Mouse (Mus musculus): ENCODE results near the gene Gm28035. TPM values are rescaled to one million over a fixed set of nuclear protein-coding genes. Genes with fewer than 3 reads are reported as not detected.

Gm28035 gene
- total and polyA plus RNA-seq, 2 experiments from 2014 or later: 0.16 to 4.2 TPM

DNA sequence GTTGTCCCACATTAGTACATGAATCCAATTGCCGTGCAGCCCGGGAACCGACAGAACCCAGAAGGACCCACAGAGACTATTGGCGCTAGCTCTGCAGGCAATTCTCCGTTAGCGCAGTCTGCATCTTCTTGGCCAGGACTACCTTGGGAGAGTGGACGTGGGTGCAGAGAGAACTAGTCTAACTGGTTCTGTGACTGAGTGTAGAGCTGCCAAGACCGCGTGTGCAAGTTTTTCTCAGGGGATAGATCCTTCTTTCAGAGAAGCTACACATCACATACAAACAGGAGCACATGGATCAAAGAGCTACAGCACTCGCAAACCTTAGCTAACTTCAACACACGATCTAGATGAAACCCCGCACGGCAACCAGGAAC, 35.1 kb upstream of the Gm28035 start:
- H3K9ac ChIP-seq: peak overlapping the region; percentile 62

DNA sequence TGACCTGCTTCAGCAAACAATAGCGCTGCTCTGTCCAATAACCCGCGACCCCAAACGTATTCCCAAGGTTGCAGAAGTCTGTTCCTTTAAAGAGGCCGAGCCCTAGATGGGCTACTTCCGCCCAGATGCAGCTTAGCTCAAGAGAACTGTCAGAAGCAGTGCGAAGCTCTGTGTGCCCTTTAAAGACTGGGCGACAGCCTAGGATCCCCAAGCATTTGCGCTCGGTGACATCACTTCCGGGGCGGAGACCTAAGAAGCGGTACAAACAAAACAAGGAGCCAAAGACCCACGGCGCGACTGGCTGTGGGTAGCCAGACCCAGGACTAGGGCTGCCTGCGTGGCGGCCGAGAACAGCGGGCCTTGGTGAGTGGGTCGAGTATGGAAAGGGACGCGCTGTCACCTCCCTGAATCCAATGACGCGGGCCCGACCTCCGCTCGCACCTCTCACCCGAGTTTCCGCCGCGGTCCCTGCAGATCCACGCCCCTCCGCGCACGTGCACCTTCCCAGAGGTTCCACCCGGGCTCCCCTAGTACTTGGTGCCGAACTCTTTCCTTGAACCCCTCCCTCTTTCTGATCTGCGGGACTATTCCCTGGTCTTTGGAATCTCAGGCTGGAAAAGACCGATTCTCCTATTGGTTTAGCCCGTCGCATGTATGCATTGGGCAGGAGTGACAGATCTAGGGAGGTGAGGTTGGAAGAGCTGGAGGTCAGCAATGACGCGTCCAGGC, 34.6 kb upstream of the Gm28035 start, which contains the start of gene Kyat1:
Gene Kyat1 (minus strand): TSS at position 219 of the 729 bp plus-strand sequence.
- H3K36me3 ChIP-seq (ENCODE audit: insufficient read depth): no peaks in the 10 kb centered on the region
- no peak for TF ChIP-seq CTCF (IDR thresholded peaks at IDR 0.05; ENCODE audit: low read depth)
- H3K4me1 ChIP-seq (ENCODE audit: insufficient read depth): peaks cover 8% of the 10 kb centered on the region; the same call in 1 of the 2 replicates
- under 1% methylated on average over 44 of the region's 44 CpGs for WGBS
- DNase-seq (peak; percentile 95), ATAC-seq (peak; percentile 99)
- H3K27me3 ChIP-seq (ENCODE audit: insufficient read depth, low read length): no peaks in the 10 kb centered on the region
- no peaks in the 10 kb centered on the region for H3K9me3 ChIP-seq (ENCODE audit: low read length)
- H3K4me2 ChIP-seq (ENCODE audit: low read depth): peak within 1 kb of the TSS; percentile 83
- H3K4me3 ChIP-seq (ENCODE audit: low read depth, low read length): peak within 1 kb of the TSS; percentile 63
- peak within 1 kb of the TSS; percentile 62 for H3K9ac ChIP-seq
- peak within 1 kb of the TSS; percentile 78 for H3K27ac ChIP-seq (ENCODE audit: low read depth, low read length)

More for the DNA sequence above, 35.1 kb upstream of the Gm28035 start:
- peak overlapping the region; percentile 83 for H3K4me2 ChIP-seq (ENCODE audit: low read depth)
- DNase-seq (no peak), ATAC-seq (peak; percentile 50)
- H3K36me3 ChIP-seq (ENCODE audit: insufficient read depth): no peaks in the 10 kb centered on the region
- H3K4me1 ChIP-seq (ENCODE audit: insufficient read depth): peaks cover 8% of the 10 kb centered on the region; the same call in 1 of the 2 replicates
- H3K27me3 ChIP-seq (ENCODE audit: insufficient read depth, low read length): no peaks in the 10 kb centered on the region
- H3K27ac ChIP-seq (ENCODE audit: low read depth, low read length): peak overlapping the region; percentile 78
- TF ChIP-seq CTCF (IDR thresholded peaks at IDR 0.05; ENCODE audit: low read depth): no peak
- WGBS: 2% methylated on average over 13 of the region's 13 CpGs
- H3K9me3 ChIP-seq (ENCODE audit: low read length): no peaks in the 10 kb centered on the region
- H3K4me3 ChIP-seq (ENCODE audit: low read depth, low read length): peak overlapping the region; percentile 63

- no peak for TF ChIP-seq CTCF (IDR thresholded peaks at IDR 0.05; ENCODE audit: low read depth)
- Histone ChIP-seq H3K36me3 (ENCODE audit: insufficient read depth) (no peaks in the 10 kb centered on the region), H3K4me2 (ENCODE audit: low read depth) (no peak overlapping the region), H3K27ac (ENCODE audit: low read depth, low read length) (no peak overlapping the region), H3K4me3 (ENCODE audit: low read depth, low read length) (no peak overlapping the region), H3K4me1 (ENCODE audit: insufficient read depth) (peaks cover 8% of the 10 kb centered on the region; the same call in 1 of the 2 replicates), H3K9ac (no peak overlapping the region), H3K9me3 (ENCODE audit: low read length) (no peaks in the 10 kb centered on the region), H3K27me3 (ENCODE audit: insufficient read depth, low read length) (no peaks in the 10 kb centered on the region)
- no peak for DNase-seq
- WGBS: 86% methylated on average over 4 of the region's 4 CpGs
- no peak for ATAC-seq
Observed at GRCm38 (mm10) chr2:30207401-30207800, 33.0 kb upstream of the Gm28035 start.

DNA sequence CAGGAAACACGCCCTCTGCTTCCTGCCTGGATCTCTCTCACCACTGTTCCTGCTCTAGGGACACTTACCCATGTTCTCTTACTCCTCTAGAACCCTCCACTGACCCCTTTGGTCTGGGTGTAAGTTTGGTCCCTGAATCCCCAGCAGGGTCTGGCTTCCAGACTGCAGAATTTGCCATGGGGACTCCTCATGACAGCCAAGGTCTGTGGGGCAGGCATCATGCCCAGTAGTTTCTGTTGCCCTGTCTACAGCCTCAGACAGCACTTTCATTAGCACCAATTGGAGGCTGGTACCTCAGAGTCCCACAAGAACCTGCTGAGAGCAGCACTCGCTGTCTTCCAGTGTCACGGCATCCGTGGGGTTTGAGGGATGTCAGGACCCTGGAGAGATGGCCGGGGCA, 32.5 kb upstream of the Gm28035 start:
- TF ChIP-seq CTCF (IDR thresholded peaks at IDR 0.05; ENCODE audit: low read depth): no peak
- Histone ChIP-seq H3K9me3 (ENCODE audit: low read length) (no peaks in the 10 kb centered on the region), H3K9ac (no peak overlapping the region), H3K4me3 (ENCODE audit: low read depth, low read length) (no peak overlapping the region), H3K27me3 (ENCODE audit: insufficient read depth, low read length) (no peaks in the 10 kb centered on the region), H3K4me2 (ENCODE audit: low read depth) (no peak overlapping the region), H3K4me1 (ENCODE audit: insufficient read depth) (peaks cover 8% of the 10 kb centered on the region; the same call in 1 of the 2 replicates), H3K36me3 (ENCODE audit: insufficient read depth) (no peaks in the 10 kb centered on the region), H3K27ac (ENCODE audit: low read depth, low read length) (no peak overlapping the region)
- ATAC-seq: no peak
- 77% methylated on average over 5 of the region's 5 CpGs for WGBS
- DNase-seq: no peak

DNA sequence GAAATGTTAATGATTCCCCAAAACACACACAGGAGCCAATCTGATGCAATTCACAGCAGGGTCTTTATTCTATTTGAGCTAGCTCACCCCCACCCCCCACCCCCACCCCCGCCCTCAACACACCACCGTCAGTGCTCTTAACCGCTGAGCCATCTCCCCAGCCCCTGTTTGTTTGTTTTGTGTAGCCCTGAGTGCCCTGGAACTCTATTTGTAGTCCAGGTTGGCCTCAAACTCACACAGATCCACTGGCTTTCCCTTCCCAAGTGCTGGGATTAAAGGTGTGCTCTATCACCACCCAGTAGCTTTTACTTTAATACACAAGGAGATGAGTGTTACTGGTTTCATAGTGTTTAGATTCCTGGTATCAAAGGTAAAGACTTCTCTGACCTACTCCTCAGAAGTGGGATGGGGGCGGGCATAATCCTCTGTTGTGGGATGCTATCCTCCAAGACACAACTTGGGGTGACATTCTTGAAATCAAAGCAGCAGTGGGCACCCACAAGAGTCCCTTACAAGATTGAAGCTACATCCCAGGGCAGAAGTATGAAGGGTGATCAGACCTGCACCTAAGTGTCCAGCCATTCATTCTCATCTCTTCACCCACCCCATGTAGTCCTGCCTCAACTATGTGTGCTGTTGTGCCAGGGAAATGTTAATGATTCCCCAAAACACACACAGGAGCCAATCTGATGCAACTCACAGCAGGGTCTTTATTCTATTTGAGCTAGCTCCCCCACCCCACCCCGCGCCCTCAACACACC, 28.8 kb upstream of the Gm28035 start:
- Histone ChIP-seq H3K9me3 (ENCODE audit: low read length) (no peaks in the 10 kb centered on the region), H3K27ac (ENCODE audit: low read depth, low read length) (no peak overlapping the region), H3K9ac (no peak overlapping the region), H3K4me1 (ENCODE audit: insufficient read depth) (0 out of 2 replicates have a peak, but pooled peaks cover under 1% of the 10 kb centered on the region), H3K4me3 (ENCODE audit: low read depth, low read length) (no peak overlapping the region), H3K27me3 (ENCODE audit: insufficient read depth, low read length) (no peaks in the 10 kb centered on the region), H3K4me2 (ENCODE audit: low read depth) (no peak overlapping the region), H3K36me3 (ENCODE audit: insufficient read depth) (no peaks in the 10 kb centered on the region)
- WGBS: 71% methylated on average over 6 of the region's 6 CpGs
- DNase-seq (no peak), ATAC-seq (no peak)
- no peak for TF ChIP-seq CTCF (IDR thresholded peaks at IDR 0.05; ENCODE audit: low read depth)

- DNase-seq (no peak), ATAC-seq (no peak)
- Histone ChIP-seq H3K9ac (no peak overlapping the region), H3K27me3 (ENCODE audit: insufficient read depth, low read length) (no peaks in the 10 kb centered on the region), H3K4me3 (ENCODE audit: low read depth, low read length) (no peak overlapping the region), H3K36me3 (ENCODE audit: insufficient read depth) (no peaks in the 10 kb centered on the region), H3K4me2 (ENCODE audit: low read depth) (no peak overlapping the region), H3K27ac (ENCODE audit: low read depth, low read length) (no peak overlapping the region), H3K9me3 (ENCODE audit: low read length) (no peaks in the 10 kb centered on the region), H3K4me1 (ENCODE audit: insufficient read depth) (no peaks in the 10 kb centered on the region)
- WGBS: 76% methylated on average over 4 of the region's 4 CpGs
- TF ChIP-seq CTCF (IDR thresholded peaks at IDR 0.05; ENCODE audit: low read depth): no peak
Observed at GRCm38 (mm10) chr2:30212169-30212545, 28.2 kb upstream of the Gm28035 start.

- 81% methylated on average over 1 of the region's 1 CpGs for WGBS
- Histone ChIP-seq H3K4me3 (ENCODE audit: low read depth, low read length) (no peak overlapping the region), H3K27ac (ENCODE audit: low read depth, low read length) (no peak overlapping the region), H3K9me3 (ENCODE audit: low read length) (no peaks in the 10 kb centered on the region), H3K27me3 (ENCODE audit: insufficient read depth, low read length) (no peaks in the 10 kb centered on the region), H3K4me1 (ENCODE audit: insufficient read depth) (no peaks in the 10 kb centered on the region), H3K9ac (no peak overlapping the region), H3K36me3 (ENCODE audit: insufficient read depth) (no peaks in the 10 kb centered on the region), H3K4me2 (ENCODE audit: low read depth) (no peak overlapping the region)
- no peak for ATAC-seq
- DNase-seq: no peak
- TF ChIP-seq CTCF (IDR thresholded peaks at IDR 0.05; ENCODE audit: low read depth): no peak
Observed at GRCm38 (mm10) chr2:30212951-30213350, 27.4 kb upstream of the Gm28035 start.

All from forebrain, postnatal 0 days (tissue).